Mouse (Mus musculus): ENCODE data around the gene Gm45233.

- TF ChIP-seq GATA1 (IDR thresholded peaks at IDR 0.05; ENCODE audit: borderline replicate concordance, low read length) (no peak), FLI1 (IDR thresholded peaks at IDR 0.05; ENCODE audit: low read length) (no peak)
Measured at GRCm38 (mm10) chr7:43443126-43443916, 607 bp upstream of the Gm45233 start.

Data from megakaryocyte, embryonic 14.5 days (primary cell).